Mouse (Mus musculus): ENCODE measurements around the gene Cacnb4. TPM values are rescaled to one million over a fixed set of nuclear protein-coding genes. Genes with fewer than 3 reads are reported as not detected.
A peak's percentile ranks its signal among the peaks of the same experiment; 100 is the strongest.

Cacnb4 gene
- polyA plus RNA-seq, 1 experiment from 2014 or later, result 1.7 TPM

DNA sequence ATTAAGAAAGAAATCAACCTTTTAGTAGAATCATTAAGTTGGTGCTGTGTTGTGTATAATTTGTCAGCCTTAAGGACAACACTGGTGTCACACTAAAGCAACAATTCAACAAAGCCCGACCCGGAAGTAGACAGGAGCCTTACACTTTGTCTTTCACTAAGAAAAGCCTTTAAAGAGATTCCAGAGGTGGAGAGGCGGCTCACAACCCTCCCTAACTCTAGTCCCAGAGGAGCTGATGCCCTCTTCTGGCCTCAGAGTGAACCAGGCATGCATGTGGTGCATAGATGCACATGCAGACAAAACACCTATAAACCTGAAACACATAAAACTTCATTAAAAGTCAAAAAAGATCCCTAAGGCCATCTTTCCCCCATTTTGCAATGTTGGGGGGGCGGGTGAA, 15.1 kb upstream of the Cacnb4 start:
- POLR2A ChIA-PET, result interaction anchor here (0.6 kb wide), 1 partner anchor 8 kb away, joined by 6 read pairs; no protein-coding TSS in a partner anchor
- in situ Hi-C loops (cut with MboI; ENCODE audit: low pct_unique_long_range_greater_than_20kb), result no loop called here
- ATAC-seq (no peak), DNase-seq (ENCODE audit: low read depth, low spot score) (no peak)
- no peaks in the 10 kb centered on the region for H3K27me3 ChIP-seq
- CTCF ChIA-PET, result interaction anchor here (0.6 to 2.6 kb wide), 3 partner anchors 11 to 59 kb away, joined by 3 to 13 read pairs (median 3); no protein-coding TSS in a partner anchor
- TF ChIP-seq CTCF (IDR thresholded peaks at IDR 0.05), result peak; percentile 55

- no peak for TF ChIP-seq CTCF (IDR thresholded peaks at IDR 0.05)
- no peak for ATAC-seq
Observed at GRCm38 (mm10) chr2:52686601-52687000, 10.0 kb upstream of the Cacnb4 start.

DNA sequence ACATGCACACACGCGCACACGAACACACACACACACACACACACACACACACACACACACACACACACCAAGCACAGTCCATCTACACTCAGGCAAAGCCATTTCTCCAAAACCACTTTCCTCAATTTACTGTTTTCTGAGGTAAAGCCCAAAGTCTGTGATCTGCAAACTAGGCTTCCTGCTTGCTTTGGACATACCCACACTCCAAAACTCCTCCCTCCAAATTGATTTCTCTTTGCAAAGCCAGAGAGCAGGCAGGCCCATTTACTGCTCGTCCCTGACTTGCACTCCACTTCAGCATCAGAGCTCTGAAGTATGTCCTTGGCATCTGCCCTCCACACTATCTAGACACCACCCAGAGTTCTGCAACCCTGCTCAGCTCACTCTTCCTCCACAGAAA, 958 bp upstream of the Cacnb4 start:
- TF ChIP-seq CTCF (IDR thresholded peaks at IDR 0.05), result no peak
- CTCF ChIA-PET, result no interaction called here
- H3K27me3 ChIP-seq, result no peaks in the 10 kb centered on the region
- no peak for DNase-seq (ENCODE audit: low read depth, low spot score)
- in situ Hi-C loops (cut with MboI; ENCODE audit: low pct_unique_long_range_greater_than_20kb), result no loop called here
- ATAC-seq, result no peak
- POLR2A ChIA-PET, result no interaction called here

More at GRCm38 (mm10) chr2:52686601-52687000, 10.0 kb upstream of the Cacnb4 start:
- no peak for DNase-seq (ENCODE audit: low read depth, low spot score)
- ChIA-PET POLR2A (no interaction called here), CTCF (interaction anchor here (0.7 to 1.4 kb wide), 3 partner anchors 8 to 28 kb away, joined by 3 to 4 read pairs (median 3); no protein-coding TSS in a partner anchor)
- in situ Hi-C loops (cut with MboI; ENCODE audit: low pct_unique_long_range_greater_than_20kb), result no loop called here
- H3K27me3 ChIP-seq, result no peaks in the 10 kb centered on the region

DNA sequence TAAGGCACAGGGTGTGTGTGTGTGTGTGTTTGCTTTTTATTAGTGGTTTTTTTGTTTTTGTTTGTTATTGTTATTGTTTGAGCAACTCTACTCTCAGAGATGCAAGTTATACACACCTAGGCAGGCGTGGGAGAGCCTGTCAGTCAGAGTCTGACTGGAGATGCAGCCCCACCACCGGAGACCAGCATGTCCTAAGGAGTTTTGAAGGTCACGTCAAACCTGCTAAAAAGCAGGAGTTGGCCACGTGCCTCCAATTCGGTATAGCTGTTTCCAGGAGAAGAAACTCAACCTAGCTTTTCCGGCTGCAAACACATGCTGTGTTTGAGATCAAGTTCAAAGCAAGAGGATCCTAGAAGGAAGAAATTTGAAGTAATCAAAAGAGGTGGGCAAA, 277 bp upstream of the Cacnb4 start:
- DNase-seq (ENCODE audit: low read depth, low spot score) (no peak), ATAC-seq (no peak)
- in situ Hi-C loops (cut with MboI; ENCODE audit: low pct_unique_long_range_greater_than_20kb), result no loop called here
- ChIA-PET CTCF (no interaction called here), POLR2A (interaction anchor here (1.0 kb wide), 1 partner anchor 38 kb away, joined by 3 read pairs; no protein-coding TSS in a partner anchor)
- TF ChIP-seq CTCF (IDR thresholded peaks at IDR 0.05), result no peak
- no peaks in the 10 kb centered on the region for H3K27me3 ChIP-seq

GRCm38 (mm10) chr2:52675278-52675987, 1.2 kb downstream of the Cacnb4 start:
- ChIA-PET CTCF (no interaction called here), POLR2A (no interaction called here)
- TF ChIP-seq CTCF (IDR thresholded peaks at IDR 0.05), result no peak
- ATAC-seq (peak; percentile 18), DNase-seq (ENCODE audit: low read depth, low spot score) (no peak)
- no peaks in the 10 kb centered on the region for H3K27me3 ChIP-seq
- in situ Hi-C loops (cut with MboI; ENCODE audit: low pct_unique_long_range_greater_than_20kb), result no loop called here

DNA sequence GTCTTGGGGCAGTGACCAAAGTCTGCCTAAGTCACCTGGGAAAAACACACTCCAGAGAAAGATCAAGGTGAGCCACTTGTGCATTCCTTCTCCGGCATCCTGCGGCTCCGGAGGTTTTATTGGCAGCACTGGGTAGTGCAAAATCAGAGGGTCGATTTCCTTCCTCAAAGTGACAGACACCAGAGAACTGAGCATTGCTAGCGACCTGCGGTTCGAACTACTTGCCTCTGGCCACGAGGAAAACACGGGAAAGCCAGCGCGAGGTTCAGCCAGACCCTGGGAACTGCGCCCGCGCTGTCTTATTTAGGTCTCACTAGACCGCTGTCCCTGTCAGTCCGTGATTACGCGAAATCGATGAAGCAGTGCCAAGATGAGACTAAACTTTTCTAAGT, 1.7 kb downstream of the Cacnb4 start:
- ATAC-seq, result no peak
- H3K27me3 ChIP-seq, result no peaks in the 10 kb centered on the region
- TF ChIP-seq CTCF (IDR thresholded peaks at IDR 0.05), result no peak

GRCm38 (mm10) chr2:52673172-52673571, 3.5 kb downstream of the Cacnb4 start:
- DNase-seq (ENCODE audit: low read depth, low spot score), result no peak
- in situ Hi-C loops (cut with MboI; ENCODE audit: low pct_unique_long_range_greater_than_20kb), result no loop called here
- no peaks in the 10 kb centered on the region for H3K27me3 ChIP-seq
- CTCF ChIA-PET, result interaction anchor here (0.9 kb wide), 1 partner anchor 40 kb away, joined by 3 read pairs; no protein-coding TSS in a partner anchor
- POLR2A ChIA-PET, result no interaction called here
- no peak for TF ChIP-seq CTCF (IDR thresholded peaks at IDR 0.05)
- ATAC-seq, result no peak

More for the DNA sequence above, 1.7 kb downstream of the Cacnb4 start:
- no peak for DNase-seq (ENCODE audit: low read depth, low spot score)
- ChIA-PET POLR2A (no interaction called here), CTCF (no interaction called here)
- in situ Hi-C loops (cut with MboI; ENCODE audit: low pct_unique_long_range_greater_than_20kb), result no loop called here

GRCm38 (mm10) chr2:52670733-52671132, 5.9 kb downstream of the Cacnb4 start:
- ATAC-seq (no peak), DNase-seq (ENCODE audit: low read depth, low spot score) (no peak)
- no peaks in the 10 kb centered on the region for H3K27me3 ChIP-seq
- POLR2A ChIA-PET, result no interaction called here
- CTCF ChIA-PET, result no interaction called here
- TF ChIP-seq CTCF (IDR thresholded peaks at IDR 0.05), result no peak
- in situ Hi-C loops (cut with MboI; ENCODE audit: low pct_unique_long_range_greater_than_20kb), result no loop called here

DNA sequence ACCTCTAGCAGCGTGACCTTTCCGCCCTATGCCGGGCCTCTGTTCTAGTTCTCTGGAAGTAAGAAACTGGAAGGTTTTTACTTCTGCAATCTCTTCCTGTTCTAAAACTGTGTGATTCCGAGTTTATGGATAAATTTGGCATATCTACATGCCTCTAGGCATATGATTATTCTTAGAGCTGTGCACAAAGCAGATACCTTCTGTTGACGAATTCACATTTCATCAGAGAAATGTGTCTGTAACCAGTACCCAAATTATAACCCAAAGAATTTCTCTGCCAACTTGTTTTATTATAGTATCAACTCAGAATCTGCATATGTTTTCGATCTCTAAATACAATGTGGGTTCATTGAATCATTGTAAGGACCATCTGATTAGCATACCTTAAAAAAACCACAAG, 8.2 kb downstream of the Cacnb4 start:
- ATAC-seq (no peak), DNase-seq (ENCODE audit: low read depth, low spot score) (no peak)
- in situ Hi-C loops (cut with MboI; ENCODE audit: low pct_unique_long_range_greater_than_20kb), result no loop called here
- TF ChIP-seq CTCF (IDR thresholded peaks at IDR 0.05), result no peak
- POLR2A ChIA-PET, result no interaction called here
- no peaks in the 10 kb centered on the region for H3K27me3 ChIP-seq
- CTCF ChIA-PET, result interaction anchor here (0.6 to 1.7 kb wide), 3 partner anchors 8 to 36 kb away, joined by 3 read pairs; no protein-coding TSS in a partner anchor

GRCm38 (mm10) chr2:52656722-52657121, 19.9 kb downstream of the Cacnb4 start:
- DNase-seq (ENCODE audit: low read depth, low spot score) (no peak), ATAC-seq (no peak)
- TF ChIP-seq CTCF (IDR thresholded peaks at IDR 0.05), result no peak
- no peaks in the 10 kb centered on the region for H3K27me3 ChIP-seq
- in situ Hi-C loops (cut with MboI; ENCODE audit: low pct_unique_long_range_greater_than_20kb), result no loop called here
- CTCF ChIA-PET, result interaction anchor here (0.8 kb wide), 1 partner anchor 24 kb away, joined by 5 read pairs; no protein-coding TSS in a partner anchor
- POLR2A ChIA-PET, result no interaction called here

DNA sequence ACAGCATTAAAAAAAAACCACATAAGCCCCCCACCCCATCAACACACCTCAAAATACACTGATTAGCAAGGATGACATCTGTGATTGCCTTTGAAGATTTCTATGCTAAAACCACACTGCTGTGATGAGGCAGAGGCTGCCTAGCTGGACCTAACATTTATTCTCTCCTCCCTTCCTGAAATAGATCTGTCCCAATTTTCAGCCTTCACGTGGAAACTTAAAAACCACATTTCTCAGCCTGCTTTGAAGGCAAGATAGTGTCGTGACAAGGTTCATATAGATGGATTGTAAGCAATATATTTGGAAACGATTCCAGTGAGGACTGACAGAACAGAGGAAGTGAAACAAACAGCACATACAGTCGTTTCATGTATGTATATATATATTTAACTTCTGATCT, 22.1 kb downstream of the Cacnb4 start:
- DNase-seq (ENCODE audit: low read depth, low spot score) (no peak), ATAC-seq (no peak)
- in situ Hi-C loops (cut with MboI; ENCODE audit: low pct_unique_long_range_greater_than_20kb), result no loop called here
- no peak for TF ChIP-seq CTCF (IDR thresholded peaks at IDR 0.05)
- H3K27me3 ChIP-seq, result no peaks in the 10 kb centered on the region
- ChIA-PET CTCF (no interaction called here), POLR2A (no interaction called here)
